8 mouse cellular contexts compared by ENCODE assay signal in genomic region chr2:151866487-151866886, GRCm38 (mm10). TPM values are rescaled to one million over a fixed set of nuclear protein-coding genes. Genes with fewer than 3 reads are reported as not detected.
A peak's percentile ranks its signal among the peaks of the same experiment; 100 is the strongest.
DNase-seq lines count a peak whose midpoint lies in the region; ATAC-seq and TF ChIP-seq lines count a peak whose summit lies in the region.

No protein-coding gene starts in this region.

- H3K4me2 ChIP-seq in hindbrain, embryonic 16.5 days (ENCODE audit: low read length), result no peak overlapping the region
- H3K4me2 ChIP-seq in midbrain, embryonic 12.5 days (replicated peaks), result no peak overlapping the region

- peak; percentile 31 for DNase-seq in gastrocnemius, adult 2 months
- no peak for DNase-seq in gastrocnemius, postnatal 25 days
- peak; percentile 35 to 36 for DNase-seq in adrenal gland, adult 18-20 months (ENCODE audit: low spot score in 2 of 2)
- peak; percentile 61 for DNase-seq in embryo, embryonic 11.5 days (ENCODE audit: low read depth, low spot score)
- DNase-seq in layer of hippocampus, postnatal 36 days, result peak; percentile 36 to 50
- DNase-seq in testis, postnatal 10 days (ENCODE audit: low spot score), result peak; percentile 87

- H3K4me1 ChIP-seq in hindbrain, embryonic 16.5 days (ENCODE audit: control insufficient read depth, insufficient read depth, low read depth, low read length), result no peaks in the 10 kb centered on the region
- peaks cover 9% of the 10 kb centered on the region for H3K4me1 ChIP-seq in midbrain, embryonic 12.5 days

- H3K9me3 ChIP-seq in hindbrain, embryonic 16.5 days (ENCODE audit: control insufficient read depth, low read length), result no peaks in the 10 kb centered on the region
- H3K9me3 ChIP-seq in midbrain, embryonic 12.5 days, result no peaks in the 10 kb centered on the region

- ATAC-seq in hindbrain, embryonic 16.5 days, result peak; percentile 62; the same call in 1 of the 2 replicates
- peak; percentile 28; the same call in 1 of the 2 replicates for ATAC-seq in midbrain, embryonic 12.5 days (ENCODE audit: low FRiP score, low read depth)

- no peaks in the 10 kb centered on the region for H3K27me3 ChIP-seq in hindbrain, embryonic 16.5 days (replicated peaks; ENCODE audit: control insufficient read depth, insufficient read depth, low read length)
- H3K27me3 ChIP-seq in midbrain, embryonic 12.5 days, result no peaks in the 10 kb centered on the region

- TF ChIP-seq CTCF in gastrocnemius, adult 2 months (IDR thresholded peaks at IDR 0.05), result peak; percentile 53

- 48% methylated on average over 4 of the region's 4 CpGs for WGBS in hindbrain, embryonic 16.5 days
- 47% methylated on average over 4 of the region's 4 CpGs for WGBS in midbrain, embryonic 12.5 days

- H3K9ac ChIP-seq in hindbrain, embryonic 16.5 days (ENCODE audit: low read depth, low read length), result no peak overlapping the region
- no peak overlapping the region for H3K9ac ChIP-seq in midbrain, embryonic 12.5 days (replicated peaks)

- H3K27ac ChIP-seq in gastrocnemius, adult 2 months, result no peak overlapping the region
- no peak overlapping the region for H3K27ac ChIP-seq in hindbrain, embryonic 16.5 days (ENCODE audit: low read depth, low read length)
- H3K27ac ChIP-seq in midbrain, embryonic 12.5 days (replicated peaks), result no peak overlapping the region

- intact Hi-C loops in gastrocnemius, adult 2 months (cut with DNase I), result no loop called here

- no peak overlapping the region for H3K4me3 ChIP-seq in gastrocnemius, adult 2 months
- no peak overlapping the region for H3K4me3 ChIP-seq in hindbrain, embryonic 16.5 days (ENCODE audit: low read length)
- H3K4me3 ChIP-seq in midbrain, embryonic 12.5 days, result no peak overlapping the region

- no peaks in the 10 kb centered on the region for H3K36me3 ChIP-seq in hindbrain, embryonic 16.5 days (ENCODE audit: control insufficient read depth, insufficient read depth, low read length)
- no peaks in the 10 kb centered on the region for H3K36me3 ChIP-seq in midbrain, embryonic 12.5 days

RNA-seq across cellular contexts. Expression of gene Rspo4, which starts 23.8 kb away (rescaled TPM):
- not detected for total RNA-seq in gastrocnemius, adult 2 months (2021)
- not detected for total RNA-seq in gastrocnemius, postnatal 25 days (2021)
- 1 to 10 TPM in 1 of 2 experiments, under 1 TPM in 1; 0.70 to 2.8 TPM for total RNA-seq in adrenal gland, adult 18-20 months (2021)
- 0.35 and 0.55 TPM in 2 replicates for polyA plus RNA-seq in hindbrain, embryonic 16.5 days (2015; fragmentation: Nextera tagmentation; extraction: Ambion mirVana)
- total RNA-seq in layer of hippocampus, postnatal 36 days (2021), result not detected
- 0.18 TPM in 1 of 2 replicates, not detected in the other for polyA plus RNA-seq in midbrain, embryonic 12.5 days (2016; fragmentation: Nextera tagmentation; extraction: Ambion mirVana)

RNA-seq across cellular contexts. Expression of gene Angpt4, which starts 44.5 kb away (rescaled TPM):
- total RNA-seq in gastrocnemius, adult 2 months (2021), result under 1 TPM in 1 of 2 experiments, not detected in 1; 0.20 TPM
- under 1 TPM; 0.11 to 0.15 TPM for total RNA-seq in gastrocnemius, postnatal 25 days (2021)
- total RNA-seq in adrenal gland, adult 18-20 months (2021), result 1 to 10 TPM in 1 of 2 experiments, under 1 TPM in 1; 0.36 to 1.2 TPM
- 0.36 and 0.46 TPM in 2 replicates for polyA plus RNA-seq in hindbrain, embryonic 16.5 days (2015; fragmentation: Nextera tagmentation; extraction: Ambion mirVana)
- total RNA-seq in layer of hippocampus, postnatal 36 days (2021), result under 1 TPM; 0.15 to 0.25 TPM
- 0.43 TPM in 1 of 2 replicates, not detected in the other for polyA plus RNA-seq in midbrain, embryonic 12.5 days (2016; fragmentation: Nextera tagmentation; extraction: Ambion mirVana)
